Mouse (Mus musculus) olfactory bulb, adult 2 months (tissue): ENCODE data around the gene Rasgrp2.

Experiments
- CTCF ChIP-seq: fragments of 200-500 bp; IDR thresholded peaks from 2 replicates; pipeline ENCODE4 v1.5.1; 2012; ENCODE audit warnings: low read depth, mild to moderate bottlenecking, low read length, moderate library complexity; ENCODE audit not compliant: insufficient read depth
- POLR2A ChIP-seq: fragments of 200-500 bp; IDR thresholded peaks from 2 replicates; pipeline ENCODE4 v1.6.1; 2012; ENCODE audit warnings: mild to moderate bottlenecking, low read depth, low read length, moderate library complexity; ENCODE audit not compliant: insufficient read depth

GRCm38 (mm10) chr19:6419805-6420310 is 20.7 kb downstream of the Rasgrp2 start:
- TF ChIP-seq CTCF (no peak), POLR2A (no peak)
